Mouse (Mus musculus): ENCODE measurements around the gene Ppp1r16b.

The Ppp1r16b gene

DNA sequence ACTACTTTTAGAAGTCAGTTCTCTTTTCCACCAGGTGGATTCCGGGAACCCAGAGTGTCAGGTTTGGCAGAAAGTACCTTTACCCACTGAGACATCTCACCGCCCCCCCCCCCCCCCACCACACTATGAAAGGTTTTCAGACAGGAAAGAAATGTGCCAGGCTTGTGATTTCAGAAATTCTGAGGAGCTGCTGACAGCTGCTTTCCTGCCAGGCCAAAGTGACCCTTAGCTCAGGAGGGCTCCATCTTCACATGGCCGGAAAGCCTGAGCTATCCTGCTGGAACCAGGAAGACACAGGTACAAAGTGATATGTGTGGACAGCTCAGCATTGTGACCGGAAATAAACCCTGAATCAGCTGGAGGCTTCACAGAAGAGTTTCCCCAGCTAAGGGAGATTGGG lies 56.9 kb downstream of the Ppp1r16b start:
- 62% methylated on average over 4 of the region's 4 CpGs for WGBS

DNA sequence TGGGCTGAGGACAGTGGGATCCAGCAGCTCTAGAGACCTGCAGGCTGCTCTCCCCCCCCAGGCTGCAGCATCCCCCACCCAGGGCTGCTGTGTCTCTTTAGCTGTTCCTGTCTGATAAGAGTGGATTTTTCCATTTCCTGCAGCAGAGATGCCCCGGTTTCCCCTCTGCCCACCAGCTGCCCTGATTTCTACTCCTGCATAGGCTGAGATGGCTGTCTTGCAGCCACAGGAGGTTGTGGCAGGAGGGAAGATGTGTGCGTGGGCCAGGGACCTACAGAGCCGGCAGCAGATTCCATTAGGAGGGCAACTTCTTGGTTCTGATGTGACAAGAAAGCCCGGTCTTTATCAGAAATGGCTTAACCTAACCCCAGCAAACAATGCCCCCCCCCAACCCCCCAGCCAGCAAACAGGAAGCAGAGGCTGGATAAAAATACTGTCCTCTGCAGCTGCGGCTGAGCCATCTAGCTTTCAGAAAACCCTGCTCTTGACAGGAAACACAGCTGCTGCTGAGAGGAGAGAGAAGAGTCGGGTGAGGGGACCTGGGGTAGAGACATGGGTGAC lies 57.9 kb downstream of the Ppp1r16b start:
- WGBS, result 20% methylated on average over 6 of the region's 6 CpGs

DNA sequence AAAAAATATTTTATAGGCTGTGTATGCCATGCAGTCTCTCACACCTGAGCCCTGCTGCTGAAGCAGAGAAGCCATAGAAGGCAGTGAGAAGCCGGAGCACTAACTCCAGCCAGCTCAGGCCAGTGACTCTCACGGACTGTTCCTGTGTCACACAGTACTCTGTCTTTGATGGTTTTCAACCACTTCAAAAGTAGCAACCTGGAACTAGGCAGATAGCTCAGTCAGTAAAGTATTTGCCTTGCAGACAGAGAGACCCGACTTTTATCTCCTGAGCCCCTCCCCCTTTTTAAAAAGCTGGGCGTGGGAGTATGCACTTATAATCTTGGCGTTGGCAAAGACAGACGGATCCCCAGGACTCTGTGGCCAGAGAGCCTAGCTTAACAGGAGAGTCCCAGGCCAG lies 58.6 kb downstream of the Ppp1r16b start:
- 33% methylated on average over 6 of the region's 6 CpGs for WGBS

DNA sequence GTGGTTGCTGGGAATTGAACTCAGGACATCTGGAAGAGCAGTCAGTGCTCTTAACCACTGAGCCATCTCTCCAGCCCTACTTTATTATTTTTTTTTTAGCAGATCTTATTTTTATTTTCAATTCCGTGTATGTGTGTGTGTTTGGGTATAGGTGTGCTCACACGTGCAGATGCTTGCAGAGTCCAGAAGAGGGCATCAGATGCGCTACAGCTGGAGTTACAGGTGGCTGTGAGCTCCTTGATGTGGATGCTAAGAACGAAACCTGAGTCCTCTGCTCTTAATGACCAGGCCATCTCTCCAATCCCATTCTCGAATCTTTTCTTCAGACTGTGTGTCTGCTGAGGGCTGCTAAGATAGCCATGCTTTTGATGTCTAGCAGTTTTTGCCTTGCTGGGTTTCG lies 61.1 kb downstream of the Ppp1r16b start:
- 80% methylated on average over 6 of the region's 6 CpGs for WGBS

DNA sequence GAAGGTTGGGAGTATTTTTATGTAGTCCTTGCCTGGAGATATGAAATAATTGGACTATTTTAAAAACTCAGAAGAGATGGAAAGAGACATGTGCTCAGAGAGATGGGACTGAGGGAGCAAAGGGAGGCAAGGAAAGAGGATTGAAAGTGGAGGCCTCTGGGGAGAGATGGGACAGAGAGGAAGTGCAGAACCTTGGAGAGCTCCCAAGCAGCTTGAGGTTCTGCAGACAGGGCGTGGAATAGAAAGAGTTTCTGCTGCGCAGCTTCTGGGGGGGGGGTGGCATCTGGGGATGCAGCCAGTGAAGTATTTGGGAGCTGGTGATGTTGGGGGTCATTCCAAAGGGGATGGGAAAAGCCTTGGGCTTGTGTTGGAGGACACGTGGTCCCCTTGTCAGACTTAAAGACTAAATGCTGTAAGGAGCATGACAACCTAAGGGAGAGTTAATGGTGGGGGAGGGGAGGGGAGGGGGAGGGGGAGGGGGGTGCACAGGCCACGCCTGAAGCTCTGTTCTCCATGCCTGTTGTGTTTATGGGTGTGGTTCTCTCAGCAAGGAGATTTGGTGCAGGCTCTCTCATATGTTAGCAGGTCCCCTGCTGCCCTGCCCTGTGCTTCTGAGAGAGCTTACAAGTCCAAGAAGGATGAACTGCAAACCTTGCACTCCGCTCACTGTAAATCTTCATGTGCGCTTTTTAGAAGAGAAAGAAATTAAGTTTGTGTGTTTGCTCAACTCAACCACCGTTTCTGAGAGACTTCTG lies 63.0 kb downstream of the Ppp1r16b start:
- 53% methylated on average over 7 of the region's 7 CpGs for WGBS

DNA sequence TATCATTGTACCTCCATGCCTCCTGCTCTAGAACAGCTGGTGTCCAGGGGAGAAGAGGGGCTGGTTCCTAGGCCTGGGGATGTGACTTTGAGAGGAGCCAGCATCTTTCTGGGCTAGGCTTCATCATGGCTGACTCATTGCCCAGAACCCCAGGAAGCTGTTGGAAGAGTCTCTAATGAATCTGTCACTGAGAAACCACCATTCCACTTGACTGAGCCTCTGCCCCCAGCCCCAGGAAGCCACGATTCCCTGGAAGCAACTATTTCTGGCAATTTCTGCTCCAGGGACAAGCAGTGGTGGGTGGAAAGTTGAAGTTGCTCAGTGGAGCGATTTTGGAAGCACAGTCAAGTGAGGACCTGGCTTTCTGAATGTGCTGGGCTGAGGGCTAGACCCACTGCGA lies 65.7 kb downstream of the Ppp1r16b start:
- 25% methylated on average over 3 of the region's 3 CpGs for WGBS

DNA sequence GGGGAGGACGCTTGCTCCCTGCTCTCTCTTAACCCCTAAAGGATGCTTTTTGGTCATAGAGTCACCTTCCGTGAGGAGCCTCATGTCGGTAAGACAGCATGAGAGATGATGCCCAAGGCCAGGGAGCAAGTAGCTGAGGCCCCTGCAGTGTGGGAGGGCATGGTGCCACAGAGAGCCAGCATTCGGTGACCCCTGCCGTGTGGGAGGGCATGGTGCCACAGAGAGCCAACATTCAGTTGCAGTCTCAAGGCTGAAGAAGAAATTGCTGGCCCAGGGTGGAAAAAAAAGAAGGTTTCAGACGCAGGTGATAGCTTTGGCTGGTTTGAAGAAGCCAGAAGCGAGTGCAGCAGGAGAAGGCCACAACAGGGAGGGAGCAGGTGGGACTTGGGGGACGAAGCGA lies 67.3 kb downstream of the Ppp1r16b start:
- 78% methylated on average over 9 of the region's 9 CpGs for WGBS

DNA sequence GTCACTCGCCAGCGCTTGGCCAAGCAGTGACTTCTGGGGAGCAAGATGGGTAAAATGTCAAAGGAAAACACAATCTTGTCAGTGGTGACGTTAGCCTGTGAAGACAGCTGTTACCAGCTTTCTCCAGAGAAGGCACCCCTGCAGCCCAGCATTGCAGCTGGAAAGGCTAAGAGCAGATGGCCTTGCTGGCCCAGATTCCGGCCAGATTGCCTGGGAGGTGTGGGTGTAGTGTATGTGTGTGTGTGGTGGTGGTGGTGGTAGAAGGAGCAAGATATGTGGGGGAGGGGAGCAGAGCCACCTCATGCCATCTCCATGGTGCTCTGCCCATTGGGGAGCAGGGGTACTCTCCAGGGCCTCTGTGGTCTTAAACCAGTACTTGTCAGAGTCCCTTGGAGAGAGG lies 67.9 kb downstream of the Ppp1r16b start:
- WGBS, result 64% methylated on average over 4 of the region's 4 CpGs

DNA sequence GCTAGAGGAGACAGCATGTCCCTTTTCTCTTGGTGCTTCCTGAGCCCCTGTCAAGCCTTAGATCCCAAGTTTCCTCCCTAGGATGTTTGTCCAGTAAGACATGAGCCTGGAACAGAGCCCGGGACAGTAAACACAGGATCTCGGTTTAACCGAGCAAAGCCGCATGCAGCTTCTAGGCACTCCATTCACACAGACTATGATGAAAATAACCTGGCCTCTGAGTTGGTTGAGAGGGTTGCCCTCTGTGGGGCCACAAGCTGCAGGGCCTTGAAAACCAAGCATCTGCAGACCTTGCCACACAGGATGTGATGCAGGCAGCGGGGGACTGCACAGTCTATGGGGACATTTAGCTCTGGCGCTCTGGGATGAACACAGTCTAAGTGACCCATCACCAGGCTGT lies 68.7 kb downstream of the Ppp1r16b start:
- WGBS, result 59% methylated on average over 6 of the region's 6 CpGs

DNA sequence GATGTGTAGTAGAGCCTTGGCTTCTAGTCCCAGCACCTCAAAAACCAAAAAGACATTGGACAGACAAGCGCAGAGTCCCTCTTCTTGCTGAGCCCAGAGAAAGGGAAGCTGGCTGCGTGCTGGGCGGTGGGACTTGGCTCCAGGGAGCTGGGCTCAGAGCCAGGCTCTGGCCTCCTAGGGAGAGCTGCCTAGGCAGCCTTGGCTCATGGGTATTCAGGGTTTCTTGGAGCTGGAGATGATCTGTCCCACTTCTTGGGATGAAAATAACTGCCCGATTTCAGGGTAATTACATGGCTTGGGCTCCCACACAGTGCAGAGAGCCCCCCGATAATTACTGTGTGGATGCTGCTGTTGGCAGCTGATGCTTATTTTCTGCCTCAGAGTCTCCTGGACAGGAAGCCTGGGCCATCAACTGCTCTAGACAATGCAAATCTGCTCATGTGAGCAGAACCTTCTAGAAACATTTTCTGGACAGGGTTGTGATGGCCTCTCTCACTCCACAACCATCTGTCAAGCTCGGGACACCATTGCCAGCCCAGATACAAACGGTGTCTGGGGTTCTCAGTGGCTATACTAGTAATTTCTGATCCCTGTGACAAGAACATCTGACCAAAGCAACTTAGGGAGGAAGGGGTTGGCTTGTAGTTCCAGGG lies 69.4 kb downstream of the Ppp1r16b start:
- 30% methylated on average over 7 of the region's 7 CpGs for WGBS

DNA sequence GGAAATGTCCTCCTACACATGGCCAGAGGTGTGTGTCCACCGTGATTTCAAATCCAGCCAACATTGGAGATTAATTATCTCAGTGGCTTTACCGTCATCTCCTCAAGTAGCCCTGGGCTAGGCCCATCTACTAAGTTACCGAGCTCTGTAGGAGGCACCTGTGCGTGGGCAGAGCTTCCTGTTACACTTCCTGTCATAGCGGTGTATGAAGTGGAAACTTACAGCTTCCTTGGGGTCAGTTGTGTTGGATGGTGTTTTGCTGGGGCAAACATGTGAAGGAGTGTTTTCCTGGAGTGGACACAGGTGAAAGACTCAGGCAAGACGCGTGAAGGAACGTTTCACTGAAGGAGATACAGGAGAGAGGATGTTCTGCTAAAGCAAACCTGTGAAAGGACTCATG lies 70.1 kb downstream of the Ppp1r16b start:
- 79% methylated on average over 8 of the region's 8 CpGs for WGBS

DNA sequence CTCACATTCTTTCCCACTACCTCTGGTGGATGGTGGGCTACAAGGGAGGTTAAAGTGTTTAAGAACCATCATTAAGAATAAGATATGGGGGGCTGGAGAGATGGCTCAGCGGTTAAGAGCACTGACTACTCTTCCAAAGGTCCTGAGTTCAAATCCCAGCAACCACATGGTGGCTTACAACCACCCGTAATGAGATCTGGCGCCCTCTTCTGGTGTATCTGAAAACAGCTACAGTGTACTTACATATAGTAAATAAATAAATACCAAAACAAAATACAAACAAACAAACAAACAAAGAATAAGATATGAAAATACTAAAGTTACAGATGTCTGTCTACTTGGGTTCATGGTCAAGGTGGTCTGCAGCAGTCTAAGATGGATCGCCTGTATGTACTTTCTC lies 71.0 kb downstream of the Ppp1r16b start:
- 89% methylated on average over 4 of the region's 4 CpGs for WGBS

DNA sequence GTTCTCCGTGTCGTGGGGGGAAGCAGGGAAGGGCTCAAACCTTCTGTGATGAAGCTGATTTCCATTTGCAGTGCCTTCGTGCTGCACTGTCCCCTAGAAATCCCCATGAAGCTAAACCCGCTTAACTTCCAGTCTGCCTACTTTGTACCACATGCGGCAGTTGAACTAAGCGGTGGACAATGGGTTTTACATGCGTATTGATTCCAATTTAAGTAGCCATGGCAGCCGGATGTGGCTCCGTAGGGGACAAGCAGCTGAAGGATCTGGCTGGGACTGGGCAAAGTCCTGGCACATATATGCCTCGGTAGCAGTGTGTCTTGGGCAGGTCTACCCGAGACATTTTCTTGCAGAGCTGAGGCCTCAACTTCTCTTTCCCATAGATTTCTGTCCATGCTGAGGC lies 73.4 kb downstream of the Ppp1r16b start:
- WGBS, result 73% methylated on average over 11 of the region's 11 CpGs

DNA sequence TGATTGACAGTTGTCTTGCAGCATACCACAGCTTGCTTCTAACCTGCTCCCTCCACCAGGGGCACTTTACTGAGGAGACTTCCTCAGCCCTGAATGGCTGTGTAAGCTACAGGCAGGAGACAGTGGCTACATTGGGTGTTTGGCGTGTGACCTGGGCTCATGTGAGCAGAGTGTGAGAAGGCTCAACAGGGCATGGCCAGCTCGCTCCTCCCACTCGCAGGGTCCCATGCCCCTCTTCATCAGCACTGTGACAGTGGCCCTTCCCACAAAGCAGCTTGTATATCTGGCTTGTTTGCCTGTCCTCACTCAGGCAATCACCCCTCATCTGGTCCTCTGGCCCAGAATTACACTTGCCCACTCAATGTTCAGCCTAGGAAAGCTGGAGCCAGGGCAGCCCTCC lies 73.9 kb downstream of the Ppp1r16b start:
- 74% methylated on average over 3 of the region's 3 CpGs for WGBS

DNA sequence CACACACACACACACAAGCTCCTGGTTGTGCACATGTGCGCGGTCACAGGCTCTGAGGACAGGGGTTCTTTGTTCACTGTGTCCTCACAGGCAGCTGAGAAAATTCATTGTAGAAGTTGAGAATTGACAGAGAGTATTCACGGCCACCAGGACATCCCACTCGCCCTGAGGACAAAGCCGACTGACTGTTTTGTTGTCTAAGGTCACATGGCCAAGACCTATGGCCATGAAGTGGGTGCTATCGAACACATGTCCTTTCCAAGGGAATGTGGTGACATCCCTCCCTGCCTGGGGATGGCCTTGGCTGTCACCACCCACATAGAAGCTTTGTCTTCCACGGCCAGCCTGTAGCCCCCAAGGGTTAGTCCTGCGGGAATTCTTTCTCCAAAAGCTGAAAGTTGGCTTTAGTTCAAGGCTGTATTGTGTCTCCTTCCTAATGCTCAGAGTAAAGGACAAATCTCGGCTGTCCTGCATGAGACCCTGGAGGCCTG lies 75.9 kb downstream of the Ppp1r16b start:
- 65% methylated on average over 9 of the region's 9 CpGs for WGBS

DNA sequence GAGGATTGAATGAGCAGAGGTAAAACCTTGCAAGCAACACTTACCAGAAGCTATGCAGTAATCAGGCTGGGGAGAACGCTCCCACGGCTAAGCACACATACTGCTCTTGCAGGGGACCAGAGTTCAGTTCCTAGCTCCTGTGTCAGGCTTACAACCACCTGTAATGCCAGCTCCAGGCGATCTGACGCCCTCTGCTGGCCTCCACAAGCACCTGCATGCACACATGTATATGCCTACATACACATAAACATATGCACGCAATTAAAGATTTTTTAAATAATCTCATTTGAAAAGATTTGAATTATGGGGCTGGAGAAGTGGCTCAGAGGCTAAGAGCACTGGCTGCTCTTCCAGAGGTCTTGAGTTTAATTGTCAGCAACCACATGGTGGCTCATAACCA lies 77.2 kb downstream of the Ppp1r16b start:
- WGBS, result 79% methylated on average over 5 of the region's 5 CpGs

DNA sequence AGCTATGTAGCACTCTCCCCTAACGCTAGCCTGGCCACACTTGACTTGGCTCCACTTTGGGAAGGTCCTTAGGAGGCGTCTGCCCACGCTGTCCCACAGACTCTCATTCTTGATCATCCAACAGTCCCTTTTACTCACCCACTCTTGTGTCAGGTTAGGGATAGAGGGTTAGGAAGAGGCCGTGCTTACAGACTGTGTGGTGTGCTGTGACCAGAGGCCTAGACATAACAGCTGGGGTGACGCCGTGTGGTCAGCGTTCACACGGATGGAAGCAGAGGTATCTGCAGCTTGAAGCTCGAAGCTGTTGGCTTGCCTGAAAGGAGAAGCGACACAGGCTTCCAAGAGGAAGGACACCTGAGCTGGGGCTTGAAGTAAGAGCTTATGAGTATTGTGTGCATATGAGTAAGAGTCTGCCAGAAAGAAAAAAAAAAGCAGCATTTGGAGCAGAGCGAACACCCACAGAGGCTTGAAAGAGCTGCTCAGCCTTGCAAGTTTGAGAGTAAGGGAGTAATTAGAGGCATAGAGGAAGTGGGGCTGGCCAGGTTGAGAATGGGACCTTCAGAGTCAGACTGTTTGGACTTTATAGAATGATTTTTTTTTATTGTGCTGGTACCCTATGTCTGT lies 78.4 kb downstream of the Ppp1r16b start:
- 61% methylated on average over 11 of the region's 11 CpGs for WGBS

DNA sequence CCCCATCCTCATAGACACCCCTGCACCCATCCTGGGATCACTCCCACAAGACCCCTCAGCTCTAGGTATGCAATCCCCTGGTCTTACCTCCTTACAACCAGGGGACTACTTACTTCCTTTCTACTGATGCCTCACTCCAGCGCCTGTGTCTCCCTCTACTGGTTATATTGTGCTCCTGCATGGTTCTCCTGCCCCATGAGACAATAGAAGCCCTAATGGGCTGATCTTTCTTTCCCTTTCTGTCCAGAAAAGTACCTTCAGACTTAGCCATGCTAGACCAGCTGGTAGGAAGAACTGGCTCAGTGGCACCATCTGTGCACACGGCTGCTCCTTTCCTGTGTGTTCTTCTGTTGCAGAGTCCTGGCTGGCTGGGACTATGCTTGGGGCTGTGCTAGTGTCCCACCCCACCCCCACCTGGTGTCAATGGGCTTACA lies 79.9 kb downstream of the Ppp1r16b start:
- WGBS, result 7% methylated on average over 2 of the region's 2 CpGs

DNA sequence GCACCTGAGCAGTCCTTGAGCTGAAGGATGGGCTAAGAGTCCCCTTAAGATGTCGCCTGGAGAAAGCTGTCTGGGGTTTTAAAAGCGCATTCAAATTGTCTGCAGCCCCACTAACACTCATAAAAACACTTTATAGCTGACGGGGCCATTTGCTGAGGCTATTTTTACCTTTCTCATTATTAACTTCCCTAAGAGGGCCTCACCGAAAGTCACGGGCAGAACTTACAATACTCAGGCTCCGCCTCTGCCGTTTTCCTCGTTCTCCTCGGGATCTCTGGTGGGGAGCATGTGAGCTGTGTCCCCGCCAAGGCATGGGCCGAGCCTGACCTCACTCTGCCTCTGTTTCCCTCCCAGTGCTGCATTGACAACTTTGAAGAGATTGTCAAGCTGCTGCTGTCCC lies 81.0 kb downstream of the Ppp1r16b start:
- 75% methylated on average over 11 of the region's 11 CpGs for WGBS

DNA sequence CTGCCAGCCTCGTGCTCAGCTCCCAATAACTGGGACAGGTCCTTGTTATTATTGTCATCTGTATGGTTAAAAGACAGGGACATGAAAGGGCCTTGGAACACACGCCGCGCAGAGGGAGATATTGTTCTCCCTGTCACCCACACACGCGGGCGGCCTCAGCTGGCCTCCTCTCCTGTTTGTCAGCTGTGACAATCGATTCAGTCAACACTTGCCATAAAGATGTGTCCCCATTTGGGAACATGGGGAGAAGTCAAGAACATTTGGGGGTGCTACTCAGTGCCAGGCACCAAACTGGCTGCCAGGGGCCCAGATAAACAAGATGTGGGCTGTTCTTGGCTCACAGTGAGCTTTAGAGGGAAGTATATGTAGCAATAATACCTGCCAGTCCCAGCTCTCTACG lies 84.2 kb downstream of the Ppp1r16b start:
- WGBS, result 44% methylated on average over 9 of the region's 9 CpGs

DNA sequence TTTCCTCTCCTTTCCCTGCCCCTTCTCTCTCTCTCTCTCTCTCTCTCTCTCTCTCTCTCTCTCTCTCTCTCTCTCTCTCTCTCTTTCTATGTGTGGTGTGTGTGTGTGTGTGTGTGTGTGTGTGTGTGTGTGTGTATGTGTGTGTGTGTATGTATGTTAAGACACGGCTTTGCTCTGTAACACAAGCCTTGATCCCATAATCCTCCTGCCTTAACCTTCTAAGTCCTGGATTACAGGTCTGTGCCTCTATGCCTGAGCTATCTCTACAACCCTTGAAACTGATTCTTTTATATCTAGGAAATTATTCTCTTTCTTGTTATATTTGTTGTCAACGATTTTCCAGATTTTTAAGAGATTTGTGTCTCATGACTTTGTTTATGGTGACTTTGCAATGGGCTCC lies 95.0 kb downstream of the Ppp1r16b start:
- 77% methylated on average over 2 of the region's 2 CpGs for WGBS

DNA sequence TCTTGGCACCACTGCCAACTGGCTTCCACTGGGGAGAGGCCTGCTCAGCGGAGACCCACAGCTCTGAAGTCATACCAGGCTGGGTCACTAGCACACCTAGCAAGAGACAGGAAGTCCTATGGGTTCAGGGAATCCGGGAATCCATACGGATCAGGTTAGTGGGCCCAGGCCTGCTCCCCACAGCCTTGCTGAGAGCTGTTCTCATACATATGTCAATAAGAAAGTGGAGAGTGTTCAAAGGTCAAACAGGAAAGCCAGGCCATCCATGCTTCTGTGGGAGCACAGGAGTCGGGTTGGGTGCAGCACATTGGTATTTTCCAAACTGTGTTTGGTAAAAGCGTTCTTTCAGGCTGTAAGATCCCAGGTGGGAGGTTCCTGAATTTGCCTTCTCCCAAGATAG lies 97.1 kb downstream of the Ppp1r16b start:
- 79% methylated on average over 5 of the region's 5 CpGs for WGBS
